Mouse (Mus musculus) liver, embryonic 14.5 days (tissue): ENCODE measurements around the gene Tmem104. TPM values are rescaled to one million over a fixed set of nuclear protein-coding genes. Genes with fewer than 3 reads are reported as not detected.

Source experiments
- ATAC-seq: fragments of 200-750 bp; cut with Nextera tagmentation; 2 replicates; pipeline ENCODE4 v1.8.0; 2017; ENCODE audit warnings: moderate number of reproducible peaks, mild to moderate bottlenecking, moderate library complexity; ENCODE audit not compliant: insufficient read depth
- DNase-seq, 3 experiments: peaks; one replicate each; pipeline ENCODE4 v3.0.0-alpha.2; 2012 to 2013; ENCODE audit warnings: low read depth in 3 of 3, low spot score in 3 of 3
- H3K27ac ChIP-seq: fragments of 300-500 bp; sonication (generic); 2 replicates; pipeline ENCODE4 v1.5.1; 2014; ENCODE audit warnings: moderate library complexity, mild to moderate bottlenecking, control low read depth, inconsistent platforms
- H3K27me3 ChIP-seq: fragments of 300-500 bp; sonication (generic); 2 replicates; pipeline ENCODE4 v1.6.1; 2014; ENCODE audit warnings: mild to moderate bottlenecking, low read length, moderate library complexity; ENCODE audit not compliant: control insufficient read depth, insufficient read depth
- H3K36me3 ChIP-seq: fragments of 300-500 bp; sonication (generic); replicated peaks from 2 replicates; pipeline ENCODE4 v1.6.1; 2014; ENCODE audit warnings: low read depth; ENCODE audit not compliant: control insufficient read depth, insufficient read depth
- H3K4me1 ChIP-seq, 2 experiments: fragments of 200-500 bp in 1 of 2; fragments of 300-500 bp in 1 of 2; sonication (generic) in 1 of 2; replicated peaks; 2 replicates each; pipeline ENCODE4 v1.6.1; 2012 to 2014; ENCODE audit warnings: antibody characterized with exemption in 1 of 2, inconsistent platforms in 1 of 2, low read length in 1 of 2; ENCODE audit not compliant: control insufficient read depth in 2 of 2, insufficient read depth in 2 of 2
- H3K4me2 ChIP-seq: fragments of 300-500 bp; sonication (generic); 2 replicates; pipeline ENCODE4 v1.6.1; 2014; ENCODE audit warnings: low read depth, mild to moderate bottlenecking, control low read depth, moderate library complexity
- H3K4me3 ChIP-seq, 2 experiments: fragments of 200-500 bp in 1 of 2; fragments of 300-500 bp in 1 of 2; sonication (generic) in 1 of 2; 2 replicates each; pipeline ENCODE4 v1.5.1; 2012 to 2014; ENCODE audit warnings: low read depth in 2 of 2, low read length in 2 of 2, mild to moderate bottlenecking in 2 of 2, control low read depth in 1 of 2, inconsistent platforms in 1 of 2, moderate library complexity in 1 of 2; ENCODE audit not compliant: insufficient read depth in 1 of 2
- H3K9ac ChIP-seq: fragments of 300-500 bp; sonication (generic); replicated peaks from 2 replicates; pipeline ENCODE4 v1.6.1; 2014; ENCODE audit warnings: mild to moderate bottlenecking, control low read depth, moderate library complexity
- H3K9me3 ChIP-seq: fragments of 300-500 bp; sonication (generic); 2 replicates; pipeline ENCODE4 v1.6.1; 2016; ENCODE audit warnings: low read length, mixed read lengths; ENCODE audit not compliant: control insufficient read depth
- CTCF ChIP-seq: IDR thresholded peaks from 2 replicates; pipeline ENCODE4 v1.5.1; 2016; ENCODE audit warnings: antibody characterized with exemption, low read depth, control low read depth
- EP300 ChIP-seq: IDR thresholded peaks from 2 replicates; pipeline ENCODE4 v1.6.1; 2016; ENCODE audit warnings: antibody characterized with exemption, low read depth
- WGBS: fragments of 180-500 bp; shearing (Covaris S2); extraction: QIAGEN DNeasy Blood & Tissue Kit; methylation state at CpG from one replicate; pipeline ENCODE4 v1.1.7; 2014; ENCODE audit not compliant: insufficient replicate concordance; 5-methylcytosine and 5-hydroxymethylcytosine counted together
- polyA plus RNA-seq, 2 experiments: library from polyadenylated mRNA; depleted of rRNA in 1 of 2; stranded (reverse) in 1 of 2; unstranded in 1 of 2; fragments of >200 nt; fragmentation: Nextera tagmentation in 1 of 2; extraction: Ambion mirVana in 1 of 2; gene quantifications; 2 replicates each; pipeline versions ENCODE4 v1.2.1 to v1.2.3; 2012 to 2014

The Tmem104 gene
- polyA plus RNA-seq, 2 experiments: 1.7 to 4.0 TPM

GRCm38 (mm10) chr11:115242746-115243145 is 55.5 kb downstream of the Tmem104 start:
- no peak for TF ChIP-seq CTCF
- TF ChIP-seq EP300: no peak
- H3K27ac ChIP-seq: no peak overlapping the region
- no peaks in the 10 kb centered on the region for H3K9me3 ChIP-seq
- H3K27me3 ChIP-seq: no peaks in the 10 kb centered on the region
- WGBS: 75% methylated on average over 3 of the region's 3 CpGs
- ATAC-seq: no peak
- H3K4me2 ChIP-seq: no peak overlapping the region
- H3K4me1 ChIP-seq: no peaks in the 10 kb centered on the region; a peak in 1 of 4 replicates
- no peak for DNase-seq
- no peak overlapping the region for H3K4me3 ChIP-seq
- no peak overlapping the region for H3K9ac ChIP-seq
- H3K36me3 ChIP-seq: no peaks in the 10 kb centered on the region

GRCm38 (mm10) chr11:115243783-115244182 is 56.5 kb downstream of the Tmem104 start:
- ATAC-seq (peak; percentile 21; the same call in 1 of the 2 replicates), DNase-seq (no peak)
- WGBS: 70% methylated on average over 12 of the region's 12 CpGs
- TF ChIP-seq EP300: no peak
- H3K9me3 ChIP-seq: no peaks in the 10 kb centered on the region
- H3K27me3 ChIP-seq: peaks cover 6% of the 10 kb centered on the region
- no peak overlapping the region for H3K27ac ChIP-seq
- H3K4me2 ChIP-seq: no peak overlapping the region
- no peak overlapping the region for H3K4me3 ChIP-seq
- H3K9ac ChIP-seq: no peak overlapping the region
- H3K36me3 ChIP-seq: no peaks in the 10 kb centered on the region
- H3K4me1 ChIP-seq: no peaks in the 10 kb centered on the region; a peak in 1 of 4 replicates

GRCm38 (mm10) chr11:115244840-115245239 is 57.6 kb downstream of the Tmem104 start:
- no peaks in the 10 kb centered on the region for H3K36me3 ChIP-seq

GRCm38 (mm10) chr11:115246386-115246785 is 59.1 kb downstream of the Tmem104 start:
- no peak overlapping the region for H3K4me3 ChIP-seq
- no peak overlapping the region for H3K27ac ChIP-seq
- H3K9me3 ChIP-seq: no peaks in the 10 kb centered on the region
- ATAC-seq: no peak
- no peaks in the 10 kb centered on the region for H3K36me3 ChIP-seq
- DNase-seq: no peak
- no peak overlapping the region for H3K4me2 ChIP-seq
- H3K9ac ChIP-seq: no peak overlapping the region
- peaks cover 31% of the 10 kb centered on the region for H3K27me3 ChIP-seq
- no peaks in the 10 kb centered on the region; a peak in 1 of 4 replicates for H3K4me1 ChIP-seq
- 64% methylated on average over 8 of the region's 8 CpGs for WGBS
- no peak for TF ChIP-seq EP300
- no peak for TF ChIP-seq CTCF

More at GRCm38 (mm10) chr11:115244840-115245239, 57.6 kb downstream of the Tmem104 start:
- H3K4me3 ChIP-seq: no peak overlapping the region
- peaks cover 17% of the 10 kb centered on the region for H3K27me3 ChIP-seq
- 75% methylated on average over 8 of the region's 8 CpGs for WGBS
- TF ChIP-seq EP300 (no peak), CTCF (no peak)
- H3K27ac ChIP-seq: no peak overlapping the region
- H3K4me1 ChIP-seq: no peaks in the 10 kb centered on the region; a peak in 1 of 4 replicates
- H3K9me3 ChIP-seq: no peaks in the 10 kb centered on the region
- ATAC-seq: peak; percentile 63
- H3K9ac ChIP-seq: no peak overlapping the region
- DNase-seq: no peak
- no peak overlapping the region for H3K4me2 ChIP-seq

GRCm38 (mm10) chr11:115247240-115247639 is 60.0 kb downstream of the Tmem104 start:
- ATAC-seq: no peak
- Histone ChIP-seq H3K9ac (no peak overlapping the region), H3K27ac (no peak overlapping the region), H3K4me3 (no peak overlapping the region), H3K4me2 (no peak overlapping the region), H3K4me1 (no peaks in the 10 kb centered on the region; a peak in 1 of 4 replicates), H3K27me3 (peaks cover 31% of the 10 kb centered on the region), H3K36me3 (no peaks in the 10 kb centered on the region), H3K9me3 (no peaks in the 10 kb centered on the region)
- TF ChIP-seq EP300 (no peak), CTCF (no peak)
- no peak for DNase-seq
- WGBS: 30% methylated on average over 3 of the region's 3 CpGs
